Mouse (Mus musculus) brain, embryonic 18.5 days (tissue): ENCODE measurements around the gene Mxd3.
A peak's percentile ranks its signal among the peaks of the same experiment; 100 is the strongest.

Source experiments
- DNase-seq: peaks from one replicate; pipeline ENCODE4 v3.0.0-alpha.2; 2012; ENCODE audit warnings: low read depth, low spot score

The Mxd3 gene

GRCm38 (mm10) chr13:55332331-55332730, 2.7 kb upstream of the Mxd3 start:
- DNase-seq, result no peak

GRCm38 (mm10) chr13:55330567-55331400, 1.2 kb upstream of the Mxd3 start:
- DNase-seq, result no peak

GRCm38 (mm10) chr13:55329109-55329682, 427 bp downstream of the Mxd3 start:
- DNase-seq, result no peak

- no peak for DNase-seq
Measured at GRCm38 (mm10) chr13:55328641-55329040, 982 bp downstream of the Mxd3 start.

GRCm38 (mm10) chr13:55328171-55328570, 1.5 kb downstream of the Mxd3 start:
- no peak for DNase-seq

- DNase-seq, result peak; percentile 81
Measured at GRCm38 (mm10) chr13:55327633-55328032, 2.0 kb downstream of the Mxd3 start.

- no peak for DNase-seq
Measured at GRCm38 (mm10) chr13:55327169-55327568, 2.5 kb downstream of the Mxd3 start.

- no peak for DNase-seq
Measured at GRCm38 (mm10) chr13:55325596-55325995, 4.0 kb downstream of the Mxd3 start.

GRCm38 (mm10) chr13:55322130-55322825, 7.3 kb downstream of the Mxd3 start:
- DNase-seq, result no peak

GRCm38 (mm10) chr13:55321434-55322129, 8.0 kb downstream of the Mxd3 start, which contains the start of gene Rab24:
Gene Rab24, minus strand, starts transcription at chr13:55321946.
- no peak for DNase-seq

- no peak for DNase-seq
Measured at GRCm38 (mm10) chr13:55319931-55320533, 9.6 kb downstream of the Mxd3 start, which contains the start of gene Prelid1. Gene Prelid1, plus strand, starts transcription at chr13:55320500.

GRCm38 (mm10) chr13:55318351-55318750, 11.3 kb downstream of the Mxd3 start:
- no peak for DNase-seq

GRCm38 (mm10) chr13:55314891-55315412, 14.7 kb downstream of the Mxd3 start:
- DNase-seq, result no peak

- no peak for DNase-seq
Measured at GRCm38 (mm10) chr13:55313051-55313450, 16.6 kb downstream of the Mxd3 start.

GRCm38 (mm10) chr13:55312028-55312630, 17.5 kb downstream of the Mxd3 start:
- DNase-seq, result no peak

- no peak for DNase-seq
Measured at GRCm38 (mm10) chr13:55300913-55301312, 28.7 kb downstream of the Mxd3 start.

- DNase-seq, result no peak
Measured at GRCm38 (mm10) chr13:55296760-55297159, 32.9 kb downstream of the Mxd3 start.

- DNase-seq, result no peak
Measured at GRCm38 (mm10) chr13:55288854-55289253, 40.8 kb downstream of the Mxd3 start.

- DNase-seq, result no peak
Measured at GRCm38 (mm10) chr13:55277646-55278045, 52.0 kb downstream of the Mxd3 start.

- no peak for DNase-seq
Measured at GRCm38 (mm10) chr13:55277203-55277602, 52.4 kb downstream of the Mxd3 start.
